Mouse (Mus musculus) spleen, postnatal 36 days (tissue): ENCODE measurements around the gene Rabepk.
"Not testable (repeated sequence)": the region's sequence is repeated elsewhere in the genome, so short reads cannot be mapped to it uniquely, and the experiment has no call there.

Experiments used
- DNase-seq, 2 experiments: peaks; one replicate each; pipeline ENCODE4 v3.0.0; 2022; ENCODE audit warnings: low spot score in 2 of 2, mixed read lengths in 1 of 2

The Rabepk gene

GRCm38 (mm10) chr2:34799357-34800256 is at the start of gene Rabepk:
TSS of gene Rabepk (minus strand) at chr2:34799912.
- DNase-seq: peak; percentile 87 to 90

- no peak for DNase-seq
These were observed 48.0 kb upstream of the Rabepk start for GRCm38 (mm10) chr2:34847702-34848101.

GRCm38 (mm10) chr2:34843211-34843939 is 43.7 kb upstream of the Rabepk start:
- no peak for DNase-seq

GRCm38 (mm10) chr2:34841706-34842105 is 42.0 kb upstream of the Rabepk start:
- DNase-seq: no peak

- not testable (repeated sequence) for DNase-seq
These were observed 40.4 kb upstream of the Rabepk start for GRCm38 (mm10) chr2:34840143-34840542.

DNA sequence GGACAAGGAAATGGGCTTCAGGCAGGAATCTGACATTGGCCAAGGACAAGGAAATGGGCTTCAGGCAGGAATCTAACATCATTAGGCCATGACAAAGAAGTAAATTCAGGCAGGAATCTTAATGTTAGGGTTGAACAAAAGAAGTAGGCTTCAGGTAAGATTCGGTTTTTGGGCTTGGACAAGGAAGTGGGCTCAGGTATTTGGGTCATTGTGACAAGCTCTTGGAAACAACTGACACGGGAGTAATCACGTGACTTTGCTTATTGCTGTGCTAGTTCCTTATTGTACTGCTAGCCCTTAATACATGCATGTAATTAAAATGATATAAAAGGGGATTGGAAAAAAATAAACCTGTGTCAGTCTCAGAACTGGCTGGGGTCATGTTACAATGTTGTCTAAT is 36.0 kb upstream of the Rabepk start:
- DNase-seq: no peak

GRCm38 (mm10) chr2:34833624-34834023 is 33.9 kb upstream of the Rabepk start:
- no peak for DNase-seq

GRCm38 (mm10) chr2:34832766-34833457 is 33.2 kb upstream of the Rabepk start, which contains the start of gene Gm34653:
TSS of gene Gm34653 (plus strand) at chr2:34833007.
- not testable (repeated sequence) for DNase-seq

- not testable (repeated sequence) for DNase-seq
These were observed 30.4 kb upstream of the Rabepk start for GRCm38 (mm10) chr2:34830066-34830465.

- DNase-seq: no peak
These were observed 28.3 kb upstream of the Rabepk start for GRCm38 (mm10) chr2:34828026-34828425.

DNA sequence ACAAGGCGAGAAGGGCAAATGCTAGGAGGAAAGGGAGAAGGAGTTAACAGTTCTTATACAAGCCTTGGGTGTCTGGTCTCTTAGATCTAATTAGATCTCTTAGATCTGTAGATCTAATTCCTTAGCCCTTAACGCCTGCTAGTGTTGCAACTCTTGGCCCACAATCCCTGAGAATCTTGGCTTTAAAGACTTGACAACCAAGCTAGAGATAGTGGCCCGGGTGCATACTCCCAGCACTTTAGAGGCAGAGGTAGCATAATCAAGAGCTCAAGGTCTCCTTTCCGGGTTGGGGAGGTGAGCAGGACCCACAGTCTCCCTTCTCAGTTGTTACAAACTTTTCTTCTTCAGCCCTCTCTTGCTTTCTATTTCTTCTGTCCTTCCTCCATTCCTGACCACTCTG is 27.9 kb upstream of the Rabepk start:
- DNase-seq: no peak

GRCm38 (mm10) chr2:34826460-34827231 is 26.9 kb upstream of the Rabepk start:
- no peak for DNase-seq

DNA sequence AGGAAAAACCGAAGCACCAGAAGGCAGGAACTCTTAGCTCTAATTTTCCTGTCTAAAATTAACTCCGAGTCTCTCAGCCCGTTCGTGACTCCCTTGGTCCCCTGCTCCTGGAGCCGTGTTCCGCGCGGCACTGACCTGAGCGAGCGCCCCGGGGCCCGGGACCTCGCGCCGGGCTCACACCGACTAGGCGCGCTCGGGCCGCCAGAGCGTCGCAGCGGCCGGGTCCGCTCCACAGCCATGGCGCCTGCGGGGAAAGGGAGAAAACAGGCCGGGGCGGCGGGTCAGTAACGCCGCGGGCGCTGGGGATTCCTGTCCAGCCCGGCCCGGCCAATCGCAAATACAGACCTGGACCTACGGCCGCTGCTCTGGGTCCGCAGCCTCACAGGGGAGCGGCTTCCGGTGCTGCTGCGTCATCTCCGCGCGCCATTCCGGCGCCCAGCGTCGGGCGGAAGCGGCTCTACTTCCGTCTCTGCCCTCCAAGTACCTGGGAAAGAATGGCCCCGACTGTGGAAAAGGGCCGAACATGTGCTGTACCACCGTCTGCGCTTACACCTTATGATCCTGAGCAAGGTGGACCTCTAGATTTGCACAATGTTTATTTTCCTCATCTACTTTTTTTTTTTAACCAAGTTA is 26.2 kb upstream of the Rabepk start, which contains the start of gene Fbxw2:
Fbxw2 (minus strand) TSS at position 485 of the 633 bp plus-strand sequence.
- peak; percentile 89 for DNase-seq

- no peak for DNase-seq
These were observed 18.8 kb upstream of the Rabepk start for GRCm38 (mm10) chr2:34818492-34818891.

- DNase-seq: not testable (repeated sequence)
These were observed 16.2 kb upstream of the Rabepk start for GRCm38 (mm10) chr2:34815893-34816292.

DNA sequence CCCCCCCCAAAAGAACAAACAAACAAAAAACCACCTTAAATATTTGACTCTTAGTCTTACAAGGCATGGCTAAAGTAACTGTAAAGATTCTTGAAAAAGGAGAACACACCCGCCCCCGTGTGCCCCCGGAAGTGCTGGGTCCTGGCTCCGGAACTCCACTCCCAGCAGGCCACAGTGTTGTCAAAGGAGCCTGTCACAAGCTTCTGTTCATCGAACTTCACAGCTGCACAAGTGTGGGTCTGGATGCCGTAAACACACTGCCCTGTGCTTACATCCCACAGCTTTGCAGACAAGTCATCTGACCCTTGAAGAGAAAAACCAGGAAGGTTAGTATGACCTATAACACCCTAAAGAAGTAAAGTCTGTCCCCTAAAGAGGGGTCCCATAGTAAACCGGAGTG is 13.0 kb upstream of the Rabepk start:
- DNase-seq: no peak

DNA sequence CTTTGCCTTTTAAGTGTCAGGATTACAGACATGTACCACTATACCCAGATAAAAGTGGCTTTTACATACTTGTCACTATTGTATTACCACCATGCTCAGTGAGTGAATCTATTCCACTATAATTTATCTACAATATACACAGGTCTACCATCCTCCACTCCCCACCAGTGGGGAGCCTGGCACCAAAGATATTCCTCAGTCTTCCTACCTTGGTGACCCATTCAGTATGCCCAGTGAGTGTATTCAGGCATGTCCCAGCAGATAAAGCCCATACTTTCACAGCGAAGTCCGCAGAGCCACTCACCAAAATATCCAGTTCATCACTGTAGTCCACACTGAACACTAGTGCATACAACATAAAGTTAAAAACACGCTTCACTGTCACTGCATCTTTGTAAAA is 11.1 kb upstream of the Rabepk start:
- no peak for DNase-seq

GRCm38 (mm10) chr2:34809568-34809967 is 9.9 kb upstream of the Rabepk start:
- no peak for DNase-seq

DNA sequence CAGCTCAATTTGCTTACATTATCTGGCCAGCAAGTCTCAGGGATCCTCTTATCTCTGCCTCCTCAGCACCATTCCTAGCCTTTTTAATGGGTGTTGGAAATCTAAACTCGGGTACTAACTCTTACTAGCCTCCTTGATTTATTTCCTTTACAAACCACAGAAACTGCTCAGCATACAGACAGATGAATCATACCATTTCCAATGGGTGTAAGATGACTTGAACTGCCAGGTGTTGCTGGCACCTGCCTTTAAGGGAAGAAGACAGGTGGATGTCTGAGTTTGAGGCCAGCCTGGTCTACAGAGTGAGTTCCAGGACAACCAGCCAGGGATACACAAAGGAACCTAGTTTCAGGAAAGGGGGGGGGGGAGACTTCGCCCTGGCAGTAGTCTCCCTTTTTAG is 8.3 kb upstream of the Rabepk start:
- DNase-seq: no peak

DNA sequence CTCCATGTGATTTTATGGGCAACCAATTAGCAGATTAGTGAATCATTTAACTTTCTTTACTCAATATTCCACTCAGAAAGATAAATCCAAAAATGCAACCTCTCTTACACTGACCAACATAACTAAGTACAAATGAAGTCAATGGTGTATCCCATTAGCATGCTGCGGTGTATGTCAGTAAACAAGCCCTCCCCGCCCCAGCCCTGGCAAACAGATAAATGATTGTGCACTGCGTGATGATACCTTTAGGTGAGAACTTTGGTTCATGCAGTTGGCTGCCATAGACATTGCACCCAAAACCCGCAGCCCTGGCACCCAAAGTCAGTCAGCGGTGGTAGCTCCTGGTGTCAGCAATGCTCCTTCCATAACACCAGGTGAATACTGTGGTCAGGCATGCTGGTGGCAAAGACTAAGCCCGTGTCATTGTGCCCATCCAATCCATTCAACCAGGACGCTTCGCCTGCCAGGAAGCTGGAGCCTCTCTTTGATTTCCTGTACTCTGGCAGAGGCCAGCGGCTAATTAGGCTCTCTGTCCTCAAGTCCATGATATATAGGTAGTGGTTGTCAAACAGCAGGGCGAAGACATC is 5.7 kb upstream of the Rabepk start:
- DNase-seq: no peak
